Mouse (Mus musculus): ENCODE measurements around the gene Hao1.

- TF ChIP-seq EP300 (optimal IDR thresholded peaks at IDR 0.05) (no peak), CTCF (IDR thresholded peaks at IDR 0.05; ENCODE audit: low read depth) (no peak)
These were observed 55.7 kb downstream of the Hao1 start for GRCm38 (mm10) chr2:134498450-134498849.
